Mouse (Mus musculus): ENCODE measurements around the gene Pygo2.

GRCm38 (mm10) chr3:89417131-89417530, 12.9 kb upstream of the Pygo2 start:
- TF ChIP-seq CTCF (IDR thresholded peaks at IDR 0.05; ENCODE audit: control insufficient read depth, insufficient read depth, insufficient replicate concordance, low read depth, low read length) (no peak), POLR2A (IDR thresholded peaks at IDR 0.05; ENCODE audit: control insufficient read depth, low read depth, low read length) (no peak)

Measured in testis, adult 2 months (tissue).